Mouse (Mus musculus): Measurements from ENCODE around the gene Pml. TPM values are rescaled to one million over a fixed set of nuclear protein-coding genes. Genes with fewer than 3 reads are reported as not detected.
A peak's percentile ranks its signal among the peaks of the same experiment; 100 is the strongest.

The Pml gene
- polyA plus RNA-seq, 1 experiment from 2014 or later, result 6.4 TPM

- Histone ChIP-seq H3K4me1 (ENCODE audit: insufficient read depth, low read depth, low read length) (no peaks in the 10 kb centered on the region), H3K36me3 (ENCODE audit: insufficient read depth, low read length) (peaks cover 30% of the 10 kb centered on the region), H3K4me3 (ENCODE audit: low read depth, low read length) (no peak overlapping the region), H3K27me3 (replicated peaks; ENCODE audit: insufficient read depth, low read length) (no peaks in the 10 kb centered on the region), H3K9ac (replicated peaks; ENCODE audit: low read depth) (no peak overlapping the region), H3K27ac (ENCODE audit: low read length) (peak overlapping the region; percentile 32), H3K4me2 (replicated peaks; ENCODE audit: low read depth, low read length) (no peak overlapping the region), H3K9me3 (ENCODE audit: low read length) (no peaks in the 10 kb centered on the region)
- ATAC-seq, result no peak; the same call in 1 of the 2 replicates
- 45% methylated on average over 5 of the region's 5 CpGs for WGBS
- TF ChIP-seq EP300 (IDR thresholded peaks at IDR 0.05), result no peak
- no peak for TF ChIP-seq CTCF (IDR thresholded peaks at IDR 0.05)
- no peak for DNase-seq (ENCODE audit: low spot score)
Observed at GRCm38 (mm10) chr9:58232374-58232773, 17.2 kb downstream of the Pml start.

- ATAC-seq, result no peak
- peak overlapping the region; percentile 32 for H3K27ac ChIP-seq (ENCODE audit: low read length)
- H3K36me3 ChIP-seq (ENCODE audit: insufficient read depth, low read length), result peaks cover 30% of the 10 kb centered on the region
Observed at GRCm38 (mm10) chr9:58231746-58232145, 17.8 kb downstream of the Pml start.

GRCm38 (mm10) chr9:58228777-58229466 lies 20.7 kb downstream of the Pml start:
- DNase-seq (ENCODE audit: low spot score) (no peak), ATAC-seq (no peak)
- no peaks in the 10 kb centered on the region for H3K27me3 ChIP-seq (replicated peaks; ENCODE audit: insufficient read depth, low read length)
- H3K4me2 ChIP-seq (replicated peaks; ENCODE audit: low read depth, low read length), result no peak overlapping the region
- no peak overlapping the region for H3K9ac ChIP-seq (replicated peaks; ENCODE audit: low read depth)
- H3K9me3 ChIP-seq (ENCODE audit: low read length), result no peaks in the 10 kb centered on the region
- H3K27ac ChIP-seq (ENCODE audit: low read length), result no peak overlapping the region
- H3K4me1 ChIP-seq (ENCODE audit: insufficient read depth, low read depth, low read length), result no peaks in the 10 kb centered on the region
- WGBS, result 94% methylated on average over 9 of the region's 9 CpGs
- TF ChIP-seq CTCF (IDR thresholded peaks at IDR 0.05) (no peak), EP300 (IDR thresholded peaks at IDR 0.05) (no peak)
- H3K4me3 ChIP-seq (ENCODE audit: low read depth, low read length), result no peak overlapping the region
- H3K36me3 ChIP-seq (ENCODE audit: insufficient read depth, low read length), result peaks cover 24% of the 10 kb centered on the region

More at GRCm38 (mm10) chr9:58231746-58232145, 17.8 kb downstream of the Pml start:
- Histone ChIP-seq H3K4me1 (ENCODE audit: insufficient read depth, low read depth, low read length) (no peaks in the 10 kb centered on the region), H3K4me3 (ENCODE audit: low read depth, low read length) (no peak overlapping the region), H3K9me3 (ENCODE audit: low read length) (no peaks in the 10 kb centered on the region), H3K4me2 (replicated peaks; ENCODE audit: low read depth, low read length) (no peak overlapping the region), H3K9ac (replicated peaks; ENCODE audit: low read depth) (no peak overlapping the region), H3K27me3 (replicated peaks; ENCODE audit: insufficient read depth, low read length) (no peaks in the 10 kb centered on the region)
- DNase-seq (ENCODE audit: low spot score), result no peak
- 51% methylated on average over 6 of the region's 6 CpGs for WGBS
- no peak for TF ChIP-seq CTCF (IDR thresholded peaks at IDR 0.05)
- TF ChIP-seq EP300 (IDR thresholded peaks at IDR 0.05), result no peak

GRCm38 (mm10) chr9:58225915-58226913 lies 23.4 kb downstream of the Pml start:
- DNase-seq (ENCODE audit: low spot score) (peak; percentile 76), ATAC-seq (no peak)
- H3K36me3 ChIP-seq (ENCODE audit: insufficient read depth, low read length), result peaks cover 33% of the 10 kb centered on the region
- H3K9ac ChIP-seq (replicated peaks; ENCODE audit: low read depth), result no peak overlapping the region
- H3K27ac ChIP-seq (ENCODE audit: low read length), result no peak overlapping the region
- 64% methylated on average over 9 of the region's 9 CpGs for WGBS
- TF ChIP-seq EP300 (IDR thresholded peaks at IDR 0.05) (no peak), CTCF (IDR thresholded peaks at IDR 0.05) (peak; percentile 88)
- H3K27me3 ChIP-seq (replicated peaks; ENCODE audit: insufficient read depth, low read length), result no peaks in the 10 kb centered on the region
- no peaks in the 10 kb centered on the region for H3K4me1 ChIP-seq (ENCODE audit: insufficient read depth, low read depth, low read length)
- no peak overlapping the region for H3K4me3 ChIP-seq (ENCODE audit: low read depth, low read length)
- no peaks in the 10 kb centered on the region for H3K9me3 ChIP-seq (ENCODE audit: low read length)
- H3K4me2 ChIP-seq (replicated peaks; ENCODE audit: low read depth, low read length), result no peak overlapping the region

GRCm38 (mm10) chr9:58224356-58224755 lies 25.2 kb downstream of the Pml start:
- ATAC-seq (no peak), DNase-seq (ENCODE audit: low spot score) (no peak)
- no peak overlapping the region for H3K27ac ChIP-seq (ENCODE audit: low read length)
- H3K4me3 ChIP-seq (ENCODE audit: low read depth, low read length), result no peak overlapping the region
- no peak overlapping the region for H3K4me2 ChIP-seq (replicated peaks; ENCODE audit: low read depth, low read length)
- no peaks in the 10 kb centered on the region for H3K9me3 ChIP-seq (ENCODE audit: low read length)
- 88% methylated on average over 2 of the region's 2 CpGs for WGBS
- H3K9ac ChIP-seq (replicated peaks; ENCODE audit: low read depth), result no peak overlapping the region
- TF ChIP-seq CTCF (IDR thresholded peaks at IDR 0.05) (no peak), EP300 (IDR thresholded peaks at IDR 0.05) (no peak)
- no peaks in the 10 kb centered on the region for H3K27me3 ChIP-seq (replicated peaks; ENCODE audit: insufficient read depth, low read length)
- H3K4me1 ChIP-seq (ENCODE audit: insufficient read depth, low read depth, low read length), result no peaks in the 10 kb centered on the region
- peaks cover 20% of the 10 kb centered on the region for H3K36me3 ChIP-seq (ENCODE audit: insufficient read depth, low read length)

- Histone ChIP-seq H3K9me3 (ENCODE audit: low read length) (no peaks in the 10 kb centered on the region), H3K4me1 (ENCODE audit: insufficient read depth, low read depth, low read length) (no peaks in the 10 kb centered on the region), H3K4me3 (ENCODE audit: low read depth, low read length) (no peak overlapping the region), H3K4me2 (replicated peaks; ENCODE audit: low read depth, low read length) (no peak overlapping the region), H3K36me3 (ENCODE audit: insufficient read depth, low read length) (peaks cover 10% of the 10 kb centered on the region; the same call in 1 of the 2 replicates), H3K27me3 (replicated peaks; ENCODE audit: insufficient read depth, low read length) (no peaks in the 10 kb centered on the region), H3K9ac (replicated peaks; ENCODE audit: low read depth) (no peak overlapping the region), H3K27ac (ENCODE audit: low read length) (no peak overlapping the region)
- TF ChIP-seq CTCF (IDR thresholded peaks at IDR 0.05) (peak; percentile 73), EP300 (IDR thresholded peaks at IDR 0.05) (no peak)
- no peak for ATAC-seq
- WGBS, result 56% methylated on average over 24 of the region's 24 CpGs
- peak; percentile 77 for DNase-seq (ENCODE audit: low spot score)
Observed at GRCm38 (mm10) chr9:58220218-58220903, 29.2 kb downstream of the Pml start.
